Mouse (Mus musculus): ENCODE measurements at regions not wholly inside any gene's neighbourhood (a gene's known extent, or its start where the extent isn't known, plus 50 kb on each side); places are given as distances from the start of the nearest gene placed in this dataset.

DNA sequence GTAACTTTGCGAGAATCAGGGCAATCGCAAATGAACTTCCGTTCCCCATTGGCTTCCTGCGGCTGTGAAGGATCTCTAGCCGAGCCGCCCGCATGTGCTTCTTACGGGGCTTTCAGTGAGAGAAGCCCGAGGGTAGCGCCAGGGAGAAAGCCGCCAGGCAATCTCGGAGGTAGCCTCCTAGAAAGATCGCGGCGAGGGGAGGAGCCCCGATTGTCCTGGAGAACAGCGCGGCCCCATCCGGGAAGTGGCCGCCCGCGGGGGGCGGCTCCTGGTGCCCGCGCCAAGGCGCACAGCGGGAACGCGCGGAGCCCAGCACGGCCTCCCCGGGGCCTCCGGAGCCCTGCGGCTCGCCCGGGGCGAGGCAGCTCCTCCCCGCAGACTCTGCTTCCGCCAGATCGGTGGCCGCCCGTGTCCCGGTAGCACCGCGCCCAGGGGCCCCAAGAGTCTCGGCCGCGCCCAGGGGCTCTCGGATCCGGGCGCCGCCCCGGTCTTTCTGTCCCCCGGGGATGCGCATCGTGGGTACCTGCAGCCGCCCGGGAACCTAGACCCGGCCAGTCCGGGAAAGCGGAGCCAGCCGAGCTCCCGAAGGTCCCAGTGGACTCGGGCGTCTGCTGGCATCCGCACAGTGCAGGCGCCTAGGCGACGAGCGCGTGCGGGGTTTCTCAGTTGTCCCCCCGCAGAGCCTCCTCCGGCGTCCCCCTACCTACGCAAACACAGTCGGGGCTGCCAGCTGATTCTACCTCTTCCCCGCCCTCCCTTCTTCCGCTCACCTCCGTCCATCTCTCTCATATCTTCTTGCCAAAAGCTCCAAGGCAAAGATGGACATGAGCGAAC is 62.1 kb downstream of the Ccdc54 start:
- TF ChIP-seq CTCF (IDR thresholded peaks at IDR 0.05; ENCODE audit: low read depth, low read length) (no peak), POLR2A (IDR thresholded peaks at IDR 0.05; ENCODE audit: extremely low read depth, insufficient read depth, low read length) (no peak)

Data from liver, adult 2 months (tissue).